Mouse (Mus musculus) MEL (cell line): ENCODE results near the gene Cdkn2a.

Experiments
- CHD2 ChIP-seq: IDR thresholded peaks from 2 replicates; pipeline ENCODE4 v1.6.1; 2011; ENCODE audit warnings: low read length, improper control_type of control experiment
- EP300 ChIP-seq, 2 experiments: IDR thresholded peaks; 2 replicates each; pipeline ENCODE4 v1.6.1; 2011; ENCODE audit warnings: improper control_type of control experiment in 2 of 2, low read length in 2 of 2, low read depth in 1 of 2, mild to moderate bottlenecking in 1 of 2
- GABPA ChIP-seq: IDR thresholded peaks from 2 replicates; pipeline ENCODE4 v1.6.1; 2012; ENCODE audit warnings: low read depth, mild to moderate bottlenecking, inconsistent platforms, low read length, improper control_type of control experiment, moderate library complexity
- GATA1 ChIP-seq: IDR thresholded peaks from 2 replicates; pipeline ENCODE4 v1.6.1; 2011; ENCODE audit warnings: low read depth, low read length, improper control_type of control experiment
- MAFK ChIP-seq: IDR thresholded peaks from 2 replicates; pipeline ENCODE4 v1.6.1; 2011; ENCODE audit warnings: low read depth, mild to moderate bottlenecking, low read length, improper control_type of control experiment, borderline replicate concordance
- MAX ChIP-seq: IDR thresholded peaks from 2 replicates; pipeline ENCODE4 v1.6.1; 2011; ENCODE audit warnings: low read length, improper control_type of control experiment
- NELFE ChIP-seq: IDR thresholded peaks from 2 replicates; pipeline ENCODE4 v1.6.1; 2011; ENCODE audit warnings: low read depth, low read length, improper control_type of control experiment
- NRF1 ChIP-seq: IDR thresholded peaks from 2 replicates; pipeline ENCODE4 v1.6.1; 2014; ENCODE audit warnings: low read depth, mild to moderate bottlenecking, inconsistent platforms, low read length, improper control_type of control experiment, moderate library complexity; ENCODE audit not compliant: poor library complexity, insufficient read depth, severe bottlenecking
- POLR2A ChIP-seq, 2 experiments: IDR thresholded peaks; 2 replicates each; pipeline ENCODE4 v1.6.1; 2011 to 2012; ENCODE audit warnings: low read length in 2 of 2, mild to moderate bottlenecking in 2 of 2, control low read depth in 1 of 2, improper control_type of control experiment in 1 of 2, low read depth in 1 of 2, moderate library complexity in 1 of 2; ENCODE audit not compliant: control insufficient read depth in 1 of 2, insufficient read depth in 1 of 2, poor library complexity in 1 of 2
- SIN3A ChIP-seq: IDR thresholded peaks from 2 replicates; pipeline ENCODE4 v1.6.1; 2012; ENCODE audit warnings: low read length, improper control_type of control experiment, inconsistent platforms
- TBP ChIP-seq: IDR thresholded peaks from 2 replicates; pipeline ENCODE4 v1.8.0; 2011; ENCODE audit warnings: low read depth, low read length, improper control_type of control experiment
- USF1 ChIP-seq: IDR thresholded peaks from 2 replicates; pipeline ENCODE4 v1.6.1; 2014; ENCODE audit warnings: low read depth, mild to moderate bottlenecking, inconsistent platforms, low read length, improper control_type of control experiment, moderate library complexity
- ZKSCAN1 ChIP-seq: IDR thresholded peaks from 2 replicates; pipeline ENCODE4 v1.6.1; 2012; ENCODE audit warnings: low read depth, mild to moderate bottlenecking, inconsistent platforms, low read length, improper control_type of control experiment, moderate library complexity
- ZNF384 ChIP-seq: IDR thresholded peaks from 2 replicates; pipeline ENCODE4 v1.6.1; 2012; ENCODE audit warnings: low read depth, mild to moderate bottlenecking, inconsistent platforms, low read length, improper control_type of control experiment

DNA sequence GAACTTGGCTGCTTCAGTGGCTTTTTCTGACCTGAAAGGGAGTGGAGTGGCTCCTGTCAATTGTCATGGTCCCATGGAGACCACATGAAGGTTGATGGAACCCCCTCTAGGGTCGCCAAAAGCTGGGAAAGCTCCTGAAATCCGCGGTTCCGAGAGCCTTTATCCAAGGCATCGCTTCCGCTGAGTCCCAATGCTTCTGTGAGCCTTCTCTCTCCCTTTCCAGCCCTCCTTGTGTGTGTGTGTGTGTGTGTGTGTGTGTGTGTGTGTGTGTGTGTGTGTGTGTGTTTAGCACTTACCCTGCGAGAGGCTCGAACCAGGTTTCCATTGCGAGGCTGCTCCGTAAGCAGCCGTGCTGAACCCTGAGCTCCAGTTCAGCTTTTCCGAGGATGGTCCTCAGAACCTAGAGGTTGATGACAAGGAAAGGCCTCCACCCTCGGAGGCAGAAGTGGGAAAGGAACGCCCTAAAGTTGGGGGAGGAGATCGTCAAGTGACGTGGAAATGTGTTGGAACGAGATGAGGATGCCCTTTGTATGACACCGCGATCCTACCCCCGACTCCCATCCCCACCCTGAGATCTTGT, 21.4 kb downstream of the Cdkn2a start:
- TF ChIP-seq USF1 (no peak), SIN3A (no peak), ZKSCAN1 (no peak), MAX (no peak), POLR2A (IDR thresholded peaks at IDR 0.05; ENCODE audit: control insufficient read depth in 1 of 2, insufficient read depth in 1 of 2, low read depth in 1 of 2, low read length in 2 of 2, poor library complexity in 1 of 2) (no peak), NELFE (no peak), GABPA (no peak), EP300 (IDR thresholded peaks at IDR 0.05; ENCODE audit: low read depth in 1 of 2, low read length in 2 of 2) (no peak), CHD2 (no peak), ZNF384 (no peak), TBP (no peak), MAFK (no peak), GATA1 (no peak), NRF1 (no peak)
